Mouse (Mus musculus) urinary bladder, postnatal 25 days (tissue): ENCODE data around the gene Pola2.

Source experiments
- DNase-seq: peaks from one replicate; pipeline ENCODE4 v3.0.0; 2022; ENCODE audit warnings: low spot score

Pola2 gene

GRCm38 (mm10) chr19:5965280-5965679, 1.3 kb upstream of the Pola2 start:
- DNase-seq, result peak; percentile 64

GRCm38 (mm10) chr19:5964804-5965203, 802 bp upstream of the Pola2 start:
- DNase-seq, result no peak

- DNase-seq, result no peak
Observed at GRCm38 (mm10) chr19:5962651-5963050, 1.4 kb downstream of the Pola2 start.

GRCm38 (mm10) chr19:5957371-5957770, 6.6 kb downstream of the Pola2 start:
- no peak for DNase-seq

- DNase-seq, result peak; percentile 88
Observed at GRCm38 (mm10) chr19:5956685-5957084, 7.3 kb downstream of the Pola2 start.

- peak; percentile 40 for DNase-seq
Observed at GRCm38 (mm10) chr19:5955704-5956670, 8.0 kb downstream of the Pola2 start.

GRCm38 (mm10) chr19:5954936-5955335, 9.1 kb downstream of the Pola2 start:
- DNase-seq, result no peak

GRCm38 (mm10) chr19:5954031-5954710, 9.8 kb downstream of the Pola2 start:
- DNase-seq, result no peak

- DNase-seq, result no peak
Observed at GRCm38 (mm10) chr19:5953201-5953770, 10.7 kb downstream of the Pola2 start.

- no peak for DNase-seq
Observed at GRCm38 (mm10) chr19:5952071-5952691, 11.8 kb downstream of the Pola2 start.

- no peak for DNase-seq
Observed at GRCm38 (mm10) chr19:5951631-5952030, 12.4 kb downstream of the Pola2 start.

GRCm38 (mm10) chr19:5950218-5950617, 13.8 kb downstream of the Pola2 start:
- DNase-seq, result no peak

- peak; percentile 46 for DNase-seq
Observed at GRCm38 (mm10) chr19:5945891-5946290, 18.1 kb downstream of the Pola2 start.

GRCm38 (mm10) chr19:5945027-5945426, 19.0 kb downstream of the Pola2 start:
- DNase-seq, result no peak

GRCm38 (mm10) chr19:5944145-5944544, 19.9 kb downstream of the Pola2 start:
- no peak for DNase-seq

GRCm38 (mm10) chr19:5943404-5943803, 20.6 kb downstream of the Pola2 start:
- DNase-seq, result no peak

- no peak for DNase-seq
Observed at GRCm38 (mm10) chr19:5942581-5942980, 21.4 kb downstream of the Pola2 start.

- DNase-seq, result no peak
Observed at GRCm38 (mm10) chr19:5940656-5941055, 23.3 kb downstream of the Pola2 start.

GRCm38 (mm10) chr19:5940173-5940572, 23.8 kb downstream of the Pola2 start:
- peak; percentile 73 for DNase-seq

- no peak for DNase-seq
Observed at GRCm38 (mm10) chr19:5939715-5940114, 24.3 kb downstream of the Pola2 start.

- no peak for DNase-seq
Observed at GRCm38 (mm10) chr19:5938516-5938915, 25.5 kb downstream of the Pola2 start.

GRCm38 (mm10) chr19:5937836-5938406, 26.1 kb downstream of the Pola2 start:
- no peak for DNase-seq
